Mouse (Mus musculus) forebrain, embryonic 10.5 days (tissue): ENCODE measurements around the gene Tctn1. TPM values are rescaled to one million over a fixed set of nuclear protein-coding genes. Genes with fewer than 3 reads are reported as not detected.
A peak's percentile ranks its signal among the peaks of the same experiment; 100 is the strongest.

Source experiments
- DNase-seq: peaks from one replicate; pipeline ENCODE4 v3.0.0-alpha.2; 2017; ENCODE audit warnings: low spot score; ENCODE audit errors: extremely low spot score
- H3K27ac ChIP-seq: fragments of 300-500 bp; sonication (generic); 2 replicates; pipeline ENCODE4 v1.5.1; 2016; ENCODE audit warnings: mild to moderate bottlenecking
- H3K27me3 ChIP-seq: fragments of 300-500 bp; sonication (generic); 2 replicates; pipeline ENCODE4 v1.6.1; 2016; ENCODE audit warnings: mild to moderate bottlenecking; ENCODE audit not compliant: poor library complexity, severe bottlenecking
- H3K36me3 ChIP-seq: fragments of 300-500 bp; sonication (generic); replicated peaks from 2 replicates; pipeline ENCODE4 v1.6.1; 2016; ENCODE audit warnings: mild to moderate bottlenecking, moderate library complexity
- H3K4me1 ChIP-seq: fragments of 300-500 bp; sonication (generic); 2 replicates; pipeline ENCODE4 v1.6.1; 2016
- H3K4me3 ChIP-seq: fragments of 300-500 bp; sonication (generic); 2 replicates; pipeline ENCODE4 v1.5.1; 2016; ENCODE audit warnings: mild to moderate bottlenecking, moderate library complexity
- H3K9me3 ChIP-seq: fragments of 300-500 bp; sonication (generic); 2 replicates; pipeline ENCODE4 v1.6.1; 2016; ENCODE audit warnings: mild to moderate bottlenecking, moderate library complexity
- WGBS: fragments of 180-500 bp; shearing (Covaris S2); methylation state at CpG from one replicate; pipeline ENCODE4 v1.1.7; 2016; 5-methylcytosine and 5-hydroxymethylcytosine counted together
- polyA plus RNA-seq: library from polyadenylated mRNA; unstranded; fragments of >200 nt; fragmentation: Nextera tagmentation; extraction: Ambion mirVana; gene quantifications from 2 replicates; pipeline ENCODE4 v1.2.1, GENCODE M21; 2016

The Tctn1 gene
- 5.8 and 6.2 TPM in 2 replicates for polyA plus RNA-seq

DNA sequence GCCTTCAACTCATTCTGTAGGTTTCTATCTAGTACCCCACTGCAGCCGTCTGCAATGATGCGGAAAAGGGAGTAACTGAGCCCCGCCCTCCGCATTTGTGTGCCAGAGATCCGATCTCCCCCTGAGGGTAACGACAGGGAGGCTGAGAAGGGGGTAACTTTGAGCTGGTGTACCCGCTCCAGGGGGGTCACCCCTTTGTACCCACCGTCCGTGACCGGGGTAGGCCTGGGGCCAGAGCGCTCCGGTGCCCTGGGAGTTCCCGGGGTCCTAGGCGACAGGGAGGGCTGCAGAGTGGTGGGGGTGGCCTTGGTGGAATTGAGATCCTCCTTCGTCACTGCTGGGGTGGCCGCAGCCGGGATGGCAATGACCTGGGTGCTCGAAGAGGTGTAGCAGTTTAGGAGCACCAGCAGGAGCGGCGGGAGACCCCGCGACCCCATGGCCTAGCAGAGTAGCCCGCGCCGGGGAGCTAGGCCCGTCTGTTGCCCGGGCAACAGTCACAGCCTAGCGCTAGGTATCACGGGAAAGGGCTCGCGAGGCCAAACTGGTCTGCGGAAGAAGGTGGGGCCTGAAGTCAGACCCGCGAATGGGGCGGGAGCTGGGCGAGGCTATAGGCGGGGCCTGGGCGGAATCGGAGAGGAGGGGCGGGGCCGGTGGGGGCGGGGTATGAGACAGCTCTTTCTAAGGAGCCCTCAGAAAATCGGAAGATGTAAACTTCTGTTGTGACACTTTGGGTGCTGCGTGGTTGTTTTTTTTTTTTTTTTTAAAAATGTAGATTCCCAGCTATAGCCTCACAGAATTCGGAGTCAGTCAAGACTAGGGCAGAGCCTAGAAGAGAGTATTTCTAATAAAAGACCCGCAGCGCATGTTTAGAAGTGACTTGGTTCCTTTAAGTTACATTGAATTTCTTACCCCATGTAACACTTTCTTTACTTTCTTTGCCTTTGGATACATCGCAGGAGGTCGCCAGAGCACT lies at the start of gene Tctn1:
Gene Tctn1, minus strand, starts transcription at position 528 of the 973 bp plus-strand sequence.
- peak; percentile 96 for DNase-seq
- 2% methylated on average over 49 of the region's 49 CpGs for WGBS
- no peaks in the 10 kb centered on the region for H3K9me3 ChIP-seq
- peak within 1 kb of the TSS; percentile 94 for H3K27ac ChIP-seq
- peaks cover 22% of the 10 kb centered on the region for H3K36me3 ChIP-seq
- H3K27me3 ChIP-seq = no peaks in the 10 kb centered on the region
- peak within 1 kb of the TSS; percentile 92 for H3K4me3 ChIP-seq
- peaks cover 17% of the 10 kb centered on the region for H3K4me1 ChIP-seq

DNA sequence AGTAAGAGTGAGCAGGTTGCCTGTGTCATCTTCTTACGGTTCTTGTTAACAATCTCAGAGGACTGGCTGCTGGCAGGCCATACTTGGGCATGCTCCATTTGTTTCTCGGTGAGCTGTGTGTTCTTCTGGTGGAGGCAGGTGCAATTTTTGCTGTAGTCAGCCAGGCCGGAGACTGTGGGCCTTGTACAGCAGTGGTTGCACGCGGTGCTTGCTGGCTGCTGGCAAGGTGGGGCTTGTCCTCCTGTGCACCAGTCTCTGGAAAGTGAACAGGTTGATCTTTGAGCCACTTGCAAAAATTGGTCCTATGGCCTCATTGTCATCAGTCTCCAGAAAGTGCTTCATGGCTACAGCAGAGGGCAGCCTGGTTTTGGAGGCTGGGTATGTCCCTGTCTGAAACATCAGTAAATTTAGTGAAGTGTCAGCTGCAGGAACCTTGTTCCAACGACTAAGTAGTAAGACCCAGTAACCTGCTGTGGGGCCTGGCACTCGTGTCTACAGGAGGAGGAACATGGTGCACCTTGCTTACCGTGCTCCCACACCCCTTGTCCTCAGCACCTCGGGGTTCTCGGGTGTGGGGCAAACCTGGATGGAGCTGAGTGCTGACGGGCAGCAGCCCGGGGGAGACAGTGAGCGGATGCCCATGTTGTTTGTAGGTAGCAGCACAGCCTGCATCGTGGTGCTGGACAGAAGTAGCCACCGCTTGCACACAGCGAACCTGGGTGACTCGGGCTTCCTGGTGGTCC lies 48.9 kb upstream of the Tctn1 start:
- Histone ChIP-seq H3K27me3 (no peaks in the 10 kb centered on the region), H3K36me3 (peaks cover 90% of the 10 kb centered on the region), H3K4me1 (peaks cover 4% of the 10 kb centered on the region; the same call in 1 of the 2 replicates), H3K4me3 (no peak overlapping the region), H3K9me3 (no peaks in the 10 kb centered on the region), H3K27ac (no peak overlapping the region)
- 93% methylated on average over 17 of the region's 17 CpGs for WGBS
- DNase-seq = no peak

DNA sequence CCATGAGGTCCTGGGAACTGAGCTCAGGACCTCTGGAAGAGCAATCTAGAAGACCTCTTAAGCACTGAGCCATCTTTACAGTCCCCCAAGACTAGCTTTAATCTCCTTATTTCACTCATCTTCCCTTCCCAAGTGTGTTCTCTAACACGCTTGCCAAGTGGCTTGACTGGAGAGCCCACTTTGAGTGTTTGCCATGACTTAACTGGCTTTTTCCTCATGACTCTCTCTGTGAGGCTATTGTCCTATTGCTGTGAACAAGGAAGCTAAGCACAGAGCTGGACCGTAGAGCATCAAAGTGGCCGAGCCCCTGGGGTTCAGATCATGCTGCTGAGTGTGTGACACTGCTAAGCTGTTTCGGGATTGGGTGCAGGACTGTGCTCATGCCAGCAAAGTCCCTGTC lies 48.1 kb upstream of the Tctn1 start:
- no peak for DNase-seq
- peaks cover 4% of the 10 kb centered on the region; the same call in 1 of the 2 replicates for H3K4me1 ChIP-seq
- H3K4me3 ChIP-seq = no peak overlapping the region
- peaks cover 88% of the 10 kb centered on the region for H3K36me3 ChIP-seq
- 88% methylated on average over 4 of the region's 4 CpGs for WGBS
- H3K27ac ChIP-seq = no peak overlapping the region
- no peaks in the 10 kb centered on the region for H3K27me3 ChIP-seq
- no peaks in the 10 kb centered on the region for H3K9me3 ChIP-seq

DNA sequence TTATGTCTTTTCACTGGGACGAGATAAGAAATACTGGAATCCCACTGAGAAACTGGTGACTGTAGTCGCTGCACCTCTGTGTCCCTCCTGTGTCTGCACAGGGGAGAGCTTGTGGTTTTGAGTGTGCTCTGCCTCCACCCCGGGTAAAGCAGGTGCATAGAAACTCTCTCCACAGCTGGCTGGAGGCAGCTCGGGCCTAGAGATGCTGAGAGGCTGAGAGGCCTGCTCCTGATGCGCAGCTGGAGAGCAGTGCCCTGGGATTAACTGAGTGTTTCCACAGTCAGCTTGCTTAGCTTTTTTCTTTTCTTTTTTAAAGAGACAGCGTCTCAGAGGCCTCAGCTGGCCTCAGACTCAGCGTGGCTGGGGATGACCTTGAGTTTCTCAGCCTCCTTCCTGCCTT lies 47.4 kb upstream of the Tctn1 start:
- H3K9me3 ChIP-seq = no peaks in the 10 kb centered on the region
- no peak for DNase-seq
- H3K4me3 ChIP-seq = no peak overlapping the region
- H3K36me3 ChIP-seq = peaks cover 82% of the 10 kb centered on the region
- no peak overlapping the region for H3K27ac ChIP-seq
- H3K27me3 ChIP-seq = no peaks in the 10 kb centered on the region
- H3K4me1 ChIP-seq = peaks cover 4% of the 10 kb centered on the region; the same call in 1 of the 2 replicates
- WGBS = 69% methylated on average over 7 of the region's 7 CpGs

DNA sequence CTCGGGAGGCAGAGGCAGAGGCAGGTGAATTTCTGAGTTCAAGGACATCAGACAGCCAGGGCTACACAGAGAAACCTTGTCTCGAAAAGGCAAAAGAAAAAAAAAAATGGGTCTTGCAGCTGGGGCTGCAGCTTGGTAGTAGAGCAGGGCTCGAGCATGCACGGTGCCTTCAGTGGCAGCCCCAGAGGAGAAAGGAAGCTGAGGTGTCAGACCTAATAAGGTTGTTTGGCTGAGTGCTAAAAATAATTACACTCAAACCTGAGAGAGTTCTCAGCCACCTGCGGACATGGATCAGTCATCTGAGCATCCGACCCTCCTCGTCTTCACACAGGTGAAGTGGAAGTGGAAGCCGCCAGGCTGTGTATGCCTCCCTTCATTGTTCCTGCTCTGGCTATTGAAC lies 46.4 kb upstream of the Tctn1 start:
- Histone ChIP-seq H3K27ac (no peak overlapping the region), H3K9me3 (no peaks in the 10 kb centered on the region), H3K4me1 (peaks cover 4% of the 10 kb centered on the region; the same call in 1 of the 2 replicates), H3K27me3 (no peaks in the 10 kb centered on the region), H3K4me3 (no peak overlapping the region), H3K36me3 (peaks cover 75% of the 10 kb centered on the region)
- no peak for DNase-seq
- 86% methylated on average over 8 of the region's 8 CpGs for WGBS

DNA sequence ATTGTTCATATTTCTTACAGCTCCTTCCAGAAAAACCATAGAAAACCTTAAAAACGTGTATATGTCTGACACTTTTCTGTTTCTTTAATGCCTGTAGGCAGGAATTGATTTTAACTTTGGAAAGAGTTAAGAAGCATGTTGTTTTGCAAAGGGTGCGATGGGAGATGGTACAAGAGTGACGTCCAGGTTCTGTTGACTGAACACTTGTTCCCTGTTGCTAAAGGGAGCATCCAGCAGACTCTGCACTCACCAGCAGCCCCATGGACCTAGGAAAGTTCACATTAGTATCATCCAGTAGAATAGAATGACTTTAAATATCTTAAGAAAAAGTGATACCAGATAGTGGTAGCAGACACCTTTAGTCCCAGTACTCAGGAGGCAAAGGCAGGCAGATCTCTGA lies 42.3 kb upstream of the Tctn1 start:
- H3K4me1 ChIP-seq = peaks cover 21% of the 10 kb centered on the region
- 91% methylated on average over 3 of the region's 3 CpGs for WGBS
- H3K36me3 ChIP-seq = peaks cover 45% of the 10 kb centered on the region
- no peaks in the 10 kb centered on the region for H3K27me3 ChIP-seq
- H3K4me3 ChIP-seq = no peak overlapping the region
- H3K27ac ChIP-seq = no peak overlapping the region
- H3K9me3 ChIP-seq = no peaks in the 10 kb centered on the region
- DNase-seq = no peak

DNA sequence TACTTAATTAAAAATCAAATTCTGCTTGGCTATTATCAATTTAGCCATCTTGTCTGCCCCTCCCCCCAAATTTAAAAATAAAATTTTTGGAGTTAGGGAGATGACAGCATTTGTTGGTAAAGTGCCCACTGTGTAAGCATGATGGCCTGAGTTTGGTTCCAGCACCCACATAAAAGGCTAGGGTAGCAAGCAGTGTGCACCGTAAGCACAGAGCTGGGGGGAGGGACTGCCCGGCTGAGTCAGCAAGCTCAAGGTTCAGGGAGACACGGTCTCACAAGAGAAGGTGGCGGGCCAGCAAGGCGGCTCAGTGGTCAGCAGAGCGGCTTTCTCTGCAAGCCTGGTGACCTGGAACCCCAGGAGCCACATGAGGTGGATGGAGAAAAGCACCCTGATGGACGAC lies 41.2 kb upstream of the Tctn1 start:
- WGBS = 93% methylated on average over 7 of the region's 7 CpGs
- Histone ChIP-seq H3K9me3 (no peaks in the 10 kb centered on the region), H3K27me3 (no peaks in the 10 kb centered on the region), H3K4me3 (no peak overlapping the region), H3K36me3 (peaks cover 37% of the 10 kb centered on the region), H3K27ac (no peak overlapping the region), H3K4me1 (peaks cover 17% of the 10 kb centered on the region)
- DNase-seq = no peak

DNA sequence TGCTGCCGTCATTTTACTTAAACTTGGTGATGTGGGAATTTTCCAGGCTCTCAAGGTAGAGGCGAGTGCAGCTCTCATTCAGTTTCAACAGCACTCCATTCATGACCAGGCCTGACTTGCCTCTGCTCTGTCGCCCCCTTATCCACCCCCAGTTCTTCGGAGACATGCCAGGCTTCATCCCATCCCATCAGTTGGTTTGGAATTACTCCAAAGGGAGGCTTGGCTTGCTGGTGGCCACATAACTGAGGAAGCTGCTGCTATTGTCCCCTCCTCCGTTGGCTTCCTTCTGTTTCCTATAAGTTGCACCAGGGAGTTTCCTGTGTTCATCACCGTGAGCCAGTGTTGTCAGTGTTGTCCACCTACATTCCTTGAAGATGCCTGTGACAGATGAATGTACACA lies 40.3 kb upstream of the Tctn1 start:
- Histone ChIP-seq H3K36me3 (peaks cover 38% of the 10 kb centered on the region), H3K4me1 (peaks cover 17% of the 10 kb centered on the region), H3K27ac (no peak overlapping the region), H3K4me3 (no peak overlapping the region), H3K9me3 (no peaks in the 10 kb centered on the region), H3K27me3 (no peaks in the 10 kb centered on the region)
- 91% methylated on average over 6 of the region's 6 CpGs for whole genome bisulfite sequencing
- no peak for DNase-seq

DNA sequence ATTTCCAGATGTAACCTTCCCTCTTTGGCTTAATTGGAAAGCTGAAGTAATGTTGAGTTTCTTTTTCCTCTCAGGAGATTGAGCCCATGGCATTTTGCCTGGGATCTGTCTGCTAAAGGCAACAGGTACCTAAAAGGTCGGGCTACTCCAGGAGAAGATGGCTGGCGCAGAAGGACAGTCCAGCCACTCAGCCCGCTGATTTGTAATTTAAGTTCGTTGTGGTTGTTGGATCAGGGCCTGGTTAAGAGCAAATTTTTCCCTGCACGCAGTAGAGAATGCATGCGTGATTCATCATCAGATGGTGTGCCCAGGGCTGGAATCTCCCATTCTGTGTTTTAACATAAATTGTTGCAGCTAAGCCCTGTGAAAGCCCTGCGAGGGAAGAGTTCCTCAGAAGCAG lies 39.7 kb upstream of the Tctn1 start:
- WGBS = 95% methylated on average over 7 of the region's 7 CpGs
- Histone ChIP-seq H3K4me3 (no peak overlapping the region), H3K27me3 (no peaks in the 10 kb centered on the region), H3K4me1 (peaks cover 17% of the 10 kb centered on the region), H3K9me3 (no peaks in the 10 kb centered on the region), H3K36me3 (peaks cover 34% of the 10 kb centered on the region), H3K27ac (no peak overlapping the region)
- no peak for DNase-seq

DNA sequence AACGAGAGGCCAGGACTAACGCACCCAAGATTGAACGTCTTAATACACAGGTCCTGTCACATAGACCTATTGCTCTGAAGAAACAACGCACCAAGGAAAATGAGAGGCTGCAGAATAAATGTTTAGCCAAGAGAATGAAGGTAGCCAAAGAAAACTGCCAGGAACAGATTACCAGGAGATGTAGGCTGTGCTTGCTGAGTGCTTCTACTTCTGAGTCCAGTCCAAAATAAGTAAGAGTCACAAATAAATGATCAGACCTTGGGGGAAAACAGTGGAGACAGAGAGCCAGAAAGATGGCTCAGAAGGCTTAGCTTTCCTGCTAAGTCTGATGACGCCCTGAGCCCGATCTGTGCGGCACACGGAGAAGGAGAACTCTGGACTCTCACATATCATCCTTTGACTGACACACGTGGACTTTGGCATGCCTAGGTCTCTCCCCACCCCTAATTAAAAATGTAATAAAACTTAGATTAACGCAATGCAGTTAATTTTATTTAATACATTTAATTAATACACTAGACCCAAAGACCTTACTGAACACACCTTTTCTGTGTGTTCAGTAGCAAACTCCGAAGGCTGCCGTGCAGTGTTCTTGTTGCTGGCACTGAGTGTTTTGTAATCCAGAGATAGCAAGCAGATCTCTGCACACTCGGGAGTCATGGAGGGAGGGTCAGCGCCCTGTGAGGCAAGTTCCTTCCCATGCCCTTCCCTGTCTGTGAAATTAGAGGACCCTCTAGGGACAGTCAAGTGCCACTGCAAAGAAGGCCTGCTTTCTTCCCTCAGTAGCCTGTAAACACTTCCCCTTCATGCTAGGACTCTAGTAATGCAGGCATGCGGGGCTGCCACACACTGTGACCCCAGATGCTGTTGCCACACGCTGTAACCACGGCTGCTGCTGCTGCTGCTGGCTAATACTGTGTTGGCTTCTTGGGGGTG lies 38.8 kb upstream of the Tctn1 start:
- DNase-seq = no peak
- no peaks in the 10 kb centered on the region for H3K27me3 ChIP-seq
- H3K4me3 ChIP-seq = no peak overlapping the region
- WGBS = 83% methylated on average over 17 of the region's 17 CpGs
- H3K27ac ChIP-seq = no peak overlapping the region; the same call in 1 of the 2 replicates
- no peaks in the 10 kb centered on the region for H3K9me3 ChIP-seq
- H3K4me1 ChIP-seq = peaks cover 17% of the 10 kb centered on the region
- H3K36me3 ChIP-seq = peaks cover 25% of the 10 kb centered on the region

DNA sequence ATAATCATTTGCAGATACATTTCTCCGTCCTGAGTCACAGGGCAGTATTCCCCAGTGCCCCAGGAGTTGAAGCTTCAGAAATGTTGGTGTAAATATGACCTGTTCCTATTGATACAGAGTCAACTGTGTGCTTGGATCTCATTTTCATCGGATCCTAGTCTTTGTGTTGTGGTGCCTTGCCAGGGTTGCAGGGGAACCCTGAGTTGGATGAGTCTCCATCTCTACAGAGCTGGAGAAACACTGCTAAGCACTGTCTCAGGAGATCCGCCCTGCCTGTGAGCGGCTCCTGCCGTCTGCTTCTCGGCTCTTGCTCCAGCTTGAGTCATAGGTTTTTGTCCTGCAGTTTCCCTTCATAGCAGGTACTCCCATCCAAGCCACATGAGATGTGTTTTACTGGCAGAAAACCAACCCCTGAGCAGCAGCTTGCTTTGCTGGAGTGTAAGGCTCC lies 35.8 kb upstream of the Tctn1 start:
- Histone ChIP-seq H3K27ac (no peak overlapping the region), H3K9me3 (no peaks in the 10 kb centered on the region), H3K36me3 (peaks cover 23% of the 10 kb centered on the region), H3K27me3 (no peaks in the 10 kb centered on the region), H3K4me3 (no peak overlapping the region), H3K4me1 (peaks cover 22% of the 10 kb centered on the region)
- 92% methylated on average over 6 of the region's 6 CpGs for WGBS
- DNase-seq = no peak
